Mouse (Mus musculus) cerebellum, adult 2 months (tissue): Measurements from ENCODE around the gene Orai1. TPM values are rescaled to one million over a fixed set of nuclear protein-coding genes. Genes with fewer than 3 reads are reported as not detected.

Experiments used
- DNase-seq, 2 experiments: peaks; one replicate each; pipeline ENCODE4 v3.0.0; 2021
- H3K27ac ChIP-seq: fragments of 200-500 bp; 2 replicates; pipeline ENCODE4 v1.5.1; 2012; ENCODE audit warnings: low read length, control low read depth, inconsistent platforms; ENCODE audit not compliant: insufficient read depth
- H3K27me3 ChIP-seq: fragments of 200-500 bp; 2 replicates; pipeline ENCODE4 v1.6.1; 2012; ENCODE audit warnings: inconsistent platforms, mild to moderate bottlenecking, low read length, moderate library complexity; ENCODE audit not compliant: control insufficient read depth, insufficient read depth
- H3K4me1 ChIP-seq: fragments of 200-500 bp; 2 replicates; pipeline ENCODE4 v1.6.1; 2011; ENCODE audit warnings: low read length; ENCODE audit not compliant: control insufficient read depth, insufficient read depth
- H3K4me3 ChIP-seq: fragments of 200-500 bp; replicated peaks from 2 replicates; pipeline ENCODE3; 2011; ENCODE audit warnings: mild to moderate bottlenecking, low read depth, low read length, control low read depth; ENCODE audit not compliant: insufficient read depth
- CTCF ChIP-seq: fragments of 200-500 bp; IDR thresholded peaks from 2 replicates; pipeline ENCODE4 v1.5.1; 2011; ENCODE audit warnings: low read depth, mild to moderate bottlenecking, control low read depth, low read length, moderate library complexity, borderline replicate concordance; ENCODE audit not compliant: insufficient read depth
- POLR2A ChIP-seq: fragments of 200-500 bp; IDR thresholded peaks from 2 replicates; pipeline ENCODE4 v1.6.1; 2011; ENCODE audit warnings: low read length, control low read depth, borderline replicate concordance; ENCODE audit not compliant: insufficient read depth
- WGBS: fragments of 180-500 bp; shearing (Covaris S2); methylation state at CpG from one replicate; pipeline ENCODE4 v1.1.7; 2018; 5-methylcytosine and 5-hydroxymethylcytosine counted together
- polyA plus RNA-seq: library from polyadenylated mRNA; depleted of rRNA; stranded (reverse); fragments of >200 nt; gene quantifications from 2 replicates; pipeline ENCODE4 v1.2.3, GENCODE M21; 2012; rRNA removed

The Orai1 gene
- polyA plus RNA-seq, 1 experiment: 21.4 TPM

DNA sequence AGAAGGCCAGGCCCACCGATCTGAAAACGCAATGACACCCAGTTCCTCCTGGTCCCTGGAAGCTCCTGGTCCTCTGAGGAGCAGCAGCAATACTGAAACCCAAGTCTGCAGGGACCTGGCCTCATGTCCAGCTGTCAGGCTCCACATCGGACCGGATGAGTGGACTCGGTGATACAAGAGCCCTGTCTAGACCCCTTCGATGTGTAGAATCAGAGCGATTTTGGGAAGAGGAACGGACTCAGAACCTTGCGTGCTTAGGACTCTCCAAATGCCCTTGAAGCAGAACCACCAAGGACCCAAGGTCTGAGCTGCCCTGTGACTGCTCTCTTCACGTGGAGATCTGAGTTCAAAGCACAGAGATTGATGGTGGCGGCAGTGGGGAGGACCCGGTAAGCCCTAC is 53.2 kb downstream of the Orai1 start, which contains the start of gene Tmem120b:
Gene Tmem120b (plus strand): TSS at position 301 of the 400 bp plus-strand sequence.
- no peak within 1 kb of the TSS for H3K27ac ChIP-seq

DNA sequence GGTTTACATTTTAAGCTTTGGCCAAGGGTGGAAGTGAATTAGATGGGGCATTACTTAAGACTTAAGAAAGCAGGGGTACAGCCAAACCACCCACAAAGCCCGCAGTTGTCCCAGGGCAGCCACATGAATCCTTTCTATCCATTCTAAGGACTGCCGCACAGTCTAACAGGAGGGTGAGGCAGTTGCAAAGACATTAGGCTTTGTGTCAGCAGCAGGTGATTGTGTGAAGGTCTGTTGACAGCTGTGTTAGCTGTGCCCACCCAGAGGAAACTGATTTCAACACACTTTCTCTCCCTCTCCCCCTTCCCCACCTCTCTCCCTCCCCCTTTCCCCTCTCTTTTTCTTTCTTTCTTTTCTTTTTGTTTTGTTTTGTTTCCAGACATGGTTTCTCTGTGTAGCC is 53.8 kb downstream of the Orai1 start:
- no peak overlapping the region for H3K4me3 ChIP-seq
- H3K4me1 ChIP-seq: no peaks in the 10 kb centered on the region
- DNase-seq: no peak
- H3K27me3 ChIP-seq: no peaks in the 10 kb centered on the region
- TF ChIP-seq CTCF: no peak
- no peak for TF ChIP-seq POLR2A
- H3K27ac ChIP-seq: no peak overlapping the region
- 95% methylated on average over 2 of the region's 2 CpGs for WGBS

More for the DNA sequence above, 53.2 kb downstream of the Orai1 start, which contains the start of gene Tmem120b:
- 90% methylated on average over 12 of the region's 12 CpGs for WGBS
- Histone ChIP-seq H3K4me1 (no peaks in the 10 kb centered on the region), H3K27me3 (no peaks in the 10 kb centered on the region), H3K4me3 (no peak within 1 kb of the TSS)
- no peak for DNase-seq
- TF ChIP-seq POLR2A (no peak), CTCF (no peak)

DNA sequence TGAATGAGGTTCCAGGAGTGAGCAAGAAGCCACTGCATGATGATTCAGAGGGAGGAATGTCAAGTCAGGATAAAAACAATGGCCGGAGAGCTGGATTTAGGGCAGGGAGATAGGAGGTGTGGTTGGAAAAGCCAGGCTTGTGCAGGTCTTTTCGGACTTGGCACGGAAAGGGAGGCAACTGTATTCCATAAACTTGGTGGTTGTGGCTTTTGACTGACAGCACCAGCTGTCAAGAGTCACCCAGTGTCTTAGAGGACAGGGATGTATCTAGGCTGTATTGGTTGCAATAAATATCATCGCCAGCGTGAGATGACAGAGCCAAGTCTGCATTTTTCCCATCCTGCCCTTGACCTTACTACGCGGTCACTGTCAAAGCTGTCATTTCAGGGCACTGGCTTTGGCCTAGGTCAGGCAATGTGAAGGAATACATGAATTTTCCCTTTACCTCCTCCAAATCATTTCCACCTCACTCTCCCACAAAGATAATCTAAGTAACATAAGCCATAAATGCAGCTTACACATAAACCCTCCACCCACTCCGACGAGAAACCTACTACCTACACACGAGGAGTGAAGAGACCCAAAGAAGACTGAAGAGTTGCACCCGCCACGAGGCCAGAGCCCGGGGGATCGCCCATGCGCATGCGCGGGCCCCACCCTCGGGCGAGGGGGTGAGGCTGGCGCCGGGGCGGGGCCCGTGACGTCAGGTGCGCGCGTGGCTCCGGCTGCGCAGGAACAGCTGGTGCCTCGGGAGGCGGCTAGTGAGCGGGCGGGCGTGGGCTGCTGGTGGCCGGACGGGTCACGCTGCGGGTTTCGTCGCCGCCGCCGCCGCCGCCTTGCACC is 60.9 kb downstream of the Orai1 start:
- WGBS: 3% methylated on average over 45 of the region's 45 CpGs

DNA sequence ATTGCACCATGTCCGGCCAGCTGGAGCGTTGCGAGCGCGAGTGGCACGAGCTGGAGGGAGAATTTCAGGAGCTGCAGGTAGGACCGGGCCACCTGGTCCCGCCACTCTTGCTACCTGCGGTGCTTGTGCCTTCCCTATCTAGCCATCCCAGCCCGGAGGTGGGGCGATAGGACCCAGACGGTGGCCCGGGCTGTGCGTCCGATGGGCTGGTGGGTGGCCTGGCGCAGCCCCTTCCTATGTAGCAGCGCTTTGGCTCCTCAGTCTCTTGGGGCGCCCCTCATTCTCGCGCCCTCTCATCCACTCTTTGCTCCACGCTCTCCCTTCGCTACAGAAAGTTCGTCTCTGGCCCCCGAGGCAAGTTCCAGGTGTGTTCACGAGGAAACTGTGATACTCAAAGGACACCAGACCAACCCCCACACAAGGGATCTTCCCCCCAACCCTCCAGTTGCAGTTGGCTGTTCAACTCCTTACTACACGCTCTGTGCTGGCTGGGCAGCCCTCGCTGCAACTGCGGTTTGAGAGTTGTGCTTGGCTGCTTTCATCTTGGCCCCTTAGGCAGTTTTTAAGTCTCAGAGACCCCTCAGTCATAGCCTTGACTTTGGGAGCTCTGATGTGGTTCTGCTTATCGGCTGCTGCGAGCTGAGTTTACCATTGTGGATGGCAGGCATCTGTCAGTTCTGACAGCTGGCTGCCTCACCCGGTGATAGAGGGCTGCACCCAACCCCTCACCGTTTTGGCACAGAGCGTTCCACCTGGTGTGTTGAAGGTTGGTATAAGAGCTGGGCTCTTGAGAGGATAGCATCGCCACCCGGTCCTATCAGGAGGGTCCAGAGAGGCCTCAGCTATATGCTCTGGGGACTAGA is 61.8 kb downstream of the Orai1 start:
- H3K4me3 ChIP-seq: peak overlapping the region; percentile 87
- 1% methylated on average over 35 of the region's 35 CpGs for WGBS
- H3K4me1 ChIP-seq: peaks cover 10% of the 10 kb centered on the region; the same call in 1 of the 2 replicates
- no peaks in the 10 kb centered on the region for H3K27me3 ChIP-seq
- peak; percentile 26 to 49 for DNase-seq
- TF ChIP-seq CTCF: no peak
- no peak for TF ChIP-seq POLR2A
- H3K27ac ChIP-seq: peak overlapping the region; percentile 92

More for the DNA sequence above, 60.9 kb downstream of the Orai1 start:
- no peaks in the 10 kb centered on the region for H3K27me3 ChIP-seq
- H3K27ac ChIP-seq: peak overlapping the region; percentile 92
- peak; percentile 96 for DNase-seq
- H3K4me3 ChIP-seq: peak overlapping the region; percentile 87
- peaks cover 10% of the 10 kb centered on the region; the same call in 1 of the 2 replicates for H3K4me1 ChIP-seq
- peak; percentile 90 for TF ChIP-seq POLR2A
- TF ChIP-seq CTCF: no peak

- H3K4me3 ChIP-seq: no peak overlapping the region
- 94% methylated on average over 1 of the region's 1 CpGs for WGBS
- TF ChIP-seq CTCF: no peak
- no peak for TF ChIP-seq POLR2A
Observed at GRCm38 (mm10) chr5:123079568-123079967, 64.7 kb downstream of the Orai1 start.

DNA sequence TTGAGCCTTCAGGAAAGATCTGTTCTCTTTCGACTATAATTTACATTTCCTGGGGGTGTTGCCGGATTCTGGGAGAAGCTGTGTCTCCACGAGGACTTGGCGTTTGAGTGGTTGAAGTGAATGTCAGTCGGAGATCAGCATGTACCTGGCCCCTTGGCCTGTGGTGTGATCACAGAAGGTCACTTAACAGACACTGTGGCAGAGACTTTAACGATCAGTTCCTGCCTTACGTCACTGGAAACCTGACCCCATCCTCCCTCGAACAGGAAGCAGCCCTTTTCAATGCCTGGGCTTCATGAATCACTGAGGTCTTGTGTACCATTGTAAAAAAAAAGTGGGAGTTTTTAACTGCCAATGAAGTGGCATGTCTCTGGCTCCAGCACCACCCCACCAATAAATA is 65.2 kb downstream of the Orai1 start:
- Histone ChIP-seq H3K4me3 (no peak overlapping the region), H3K4me1 (peaks cover 29% of the 10 kb centered on the region), H3K27ac (no peak overlapping the region), H3K27me3 (no peaks in the 10 kb centered on the region)
- WGBS: 88% methylated on average over 8 of the region's 8 CpGs
- no peak for DNase-seq
- TF ChIP-seq CTCF (no peak), POLR2A (no peak)

More at GRCm38 (mm10) chr5:123079568-123079967, 64.7 kb downstream of the Orai1 start:
- Histone ChIP-seq H3K4me1 (peaks cover 26% of the 10 kb centered on the region), H3K27ac (no peak overlapping the region), H3K27me3 (no peaks in the 10 kb centered on the region)
- no peak for DNase-seq

Other genes starting within 250 kb of the Orai1 start
- gene Camkk2, start 235.7 kb upstream of the Orai1 start, polyA plus RNA-seq: 212 and 243 TPM in 2 replicates
- gene Anapc5, start 193.7 kb upstream of the Orai1 start, polyA plus RNA-seq: 325 and 326 TPM in 2 replicates
- 44.8 and 45.6 TPM in 2 replicates for gene Rnf34, start 165.0 kb upstream of the Orai1 start, polyA plus RNA-seq
- gene Kdm2b, start 25.3 kb upstream of the Orai1 start, polyA plus RNA-seq: 27.5 and 29.4 TPM in 2 replicates
- gene Morn3, start 31.9 kb downstream of the Orai1 start, polyA plus RNA-seq: 0.23 and 0.73 TPM in 2 replicates
- 21.8 and 25.3 TPM in 2 replicates for gene Tmem120b, start 53.3 kb downstream of the Orai1 start, polyA plus RNA-seq
- 27.0 and 32.3 TPM in 2 replicates for gene Rhof, start 117.6 kb downstream of the Orai1 start, polyA plus RNA-seq
- gene Setd1b, start 127.1 kb downstream of the Orai1 start, polyA plus RNA-seq: 14.9 and 17.0 TPM in 2 replicates
- 28.4 and 29.9 TPM in 2 replicates for gene Psmd9, start 154.3 kb downstream of the Orai1 start, polyA plus RNA-seq
- gene Hpd, start 167.7 kb downstream of the Orai1 start, polyA plus RNA-seq: not detected in 2 replicates
- gene Wdr66, start 237.0 kb downstream of the Orai1 start, polyA plus RNA-seq: 1.3 and 1.6 TPM in 2 replicates